Comparison of ENCODE assay signal across 23 mouse cellular contexts in genomic region chrX:103785681-103786080, GRCm38 (mm10). TPM values are rescaled to one million over a fixed set of nuclear protein-coding genes. Genes with fewer than 3 reads are reported as not detected.
DNase-seq lines count a peak whose midpoint lies in the region; ATAC-seq lines count a peak whose summit lies in the region.
"Had no signal": no experiment of that assay in that cellular context is flagged by ENCODE, and none has a peak within 500 bp of the region (broad histone marks: within the 10 kb centered on the region; RNA-seq: fewer than 3 reads in every experiment).

No protein-coding gene starts in this region.

- peak; percentile 5 for DNase-seq in gastrocnemius, adult 18-20 months (ENCODE audit: low spot score)
- DNase-seq in gastrocnemius, adult 8-10 months (ENCODE audit: low spot score in 2 of 2), result no peak
- DNase-seq in heart, adult 9 months (ENCODE audit: low spot score in 2 of 2), result peak; percentile 32 to 36
- DNase-seq in testis, postnatal 14 days (ENCODE audit: low spot score), result peak; percentile 43
- DNase-seq in testis, postnatal 10 days (ENCODE audit: low spot score), result no peak
- DNase-seq in skeletal muscle tissue, adult 2 months (ENCODE audit: low read depth, low spot score), result peak; percentile 22
- no peak for DNase-seq in cerebellum, postnatal 36 days
- DNase-seq: cerebellum, adult 11 months; cerebellum, postnatal 10 days; kidney, adult 11 months; retina, postnatal 1 day; thymus, adult 18-20 months; thymus, postnatal 36 days had no signal

- peaks cover 8% of the 10 kb centered on the region for H3K27me3 ChIP-seq in heart, embryonic 11.5 days (ENCODE audit: control insufficient read depth, insufficient read depth, low read length)

- H3K9ac ChIP-seq in heart, embryonic 11.5 days (ENCODE audit: low read depth, low read length), result no peak overlapping the region
- H3K9ac ChIP-seq: hindbrain, embryonic 13.5 days; kidney, embryonic 15.5 days; liver, embryonic 15.5 days had no signal

- H3K27ac ChIP-seq in heart, embryonic 11.5 days (ENCODE audit: low read depth, low read length), result no peak overlapping the region
- H3K27ac ChIP-seq: forebrain, embryonic 10.5 days; hindbrain, embryonic 13.5 days; kidney, embryonic 15.5 days; left cerebral cortex, adult 2 months; liver, embryonic 15.5 days had no signal

- H3K4me1 ChIP-seq in heart, embryonic 11.5 days (ENCODE audit: control insufficient read depth, insufficient read depth, low read length), result no peaks in the 10 kb centered on the region
- H3K4me1 ChIP-seq: forebrain, embryonic 10.5 days; hindbrain, embryonic 13.5 days; kidney, embryonic 15.5 days; liver, embryonic 15.5 days had no signal

- H3K4me2 ChIP-seq in heart, embryonic 11.5 days, result no peak overlapping the region
- H3K4me2 ChIP-seq: hindbrain, embryonic 13.5 days; kidney, embryonic 15.5 days; liver, embryonic 15.5 days; midbrain, embryonic 11.5 days had no signal

- no peak overlapping the region for H3K4me3 ChIP-seq in heart, embryonic 11.5 days (ENCODE audit: low read depth, low read length)
- H3K4me3 ChIP-seq: forebrain, embryonic 10.5 days; hindbrain, embryonic 13.5 days; kidney, embryonic 15.5 days; left cerebral cortex, adult 2 months; liver, embryonic 15.5 days had no signal

- no peaks in the 10 kb centered on the region for H3K36me3 ChIP-seq in heart, embryonic 11.5 days (ENCODE audit: control insufficient read depth, insufficient read depth, low read length)
- H3K36me3 ChIP-seq: forebrain, embryonic 10.5 days; hindbrain, embryonic 13.5 days; kidney, embryonic 15.5 days; liver, embryonic 15.5 days had no signal

- 61% methylated on average over 2 of the region's 2 CpGs for WGBS in heart, embryonic 11.5 days (ENCODE audit: insufficient replicate concordance)

- H3K9me3 ChIP-seq in heart, embryonic 11.5 days (replicated peaks; ENCODE audit: control insufficient read depth, low read length), result no peaks in the 10 kb centered on the region
- H3K9me3 ChIP-seq: forebrain, embryonic 10.5 days; hindbrain, embryonic 13.5 days; kidney, embryonic 15.5 days; liver, embryonic 15.5 days had no signal

- ATAC-seq in heart, embryonic 11.5 days (replicated peaks; ENCODE audit: insufficient number of reproducible peaks, low FRiP score, low TSS enrichment), result no peak
- ATAC-seq: CD4-positive, CD25-positive, alpha-beta regulatory T cell, adult 4 months; forebrain, embryonic 16.5 days had no signal

RNA-seq across cellular contexts. Expression of gene Slc16a2, which starts 36.1 kb away (rescaled TPM):
- total RNA-seq in gastrocnemius, adult 18-20 months (2021), result 1 to 10 TPM; 3.6 to 4.3 TPM
- total RNA-seq in gastrocnemius, adult 8-10 months (2022), result 1 to 10 TPM; 1.8 to 2.7 (median 2.2) TPM
- 11.1 and 11.3 TPM in 2 replicates for polyA plus RNA-seq in heart, embryonic 11.5 days (2014; fragmentation: Nextera tagmentation; extraction: Ambion mirVana)
- total RNA-seq: granulocyte monocyte progenitor cell, adult 5-6 weeks had no signal
- polyA plus RNA-seq: CD4-positive, CD25-positive, alpha-beta regulatory T cell, adult 4 months had no signal

Comparison
In these comparisons a context has a peak if more than half of its experiments do, and no peak if none do; other contexts are left out.
1. DNase-seq: peak in gastrocnemius, adult 18-20 months (single experiment), heart, adult 9 months (2 of 2), testis, postnatal 14 days (single experiment) and skeletal muscle tissue, adult 2 months (single experiment); none in gastrocnemius, adult 8-10 months (0 of 2), testis, postnatal 10 days (single experiment) and cerebellum, postnatal 36 days (0 of 2).